Mouse (Mus musculus) cerebellum, postnatal 4 days (tissue): Measurements from ENCODE around the gene Dgki.

Experiments used
- DNase-seq, 2 experiments: peaks; one replicate each; pipeline ENCODE4 v3.0.0; 2022; ENCODE audit warnings: low spot score in 2 of 2, mixed read lengths in 1 of 2

Dgki gene

GRCm38 (mm10) chr6:36809311-36809726 lies 490.7 kb downstream of the Dgki start:
- peak in 1 of 2 experiments; percentile 58 for DNase-seq

DNA sequence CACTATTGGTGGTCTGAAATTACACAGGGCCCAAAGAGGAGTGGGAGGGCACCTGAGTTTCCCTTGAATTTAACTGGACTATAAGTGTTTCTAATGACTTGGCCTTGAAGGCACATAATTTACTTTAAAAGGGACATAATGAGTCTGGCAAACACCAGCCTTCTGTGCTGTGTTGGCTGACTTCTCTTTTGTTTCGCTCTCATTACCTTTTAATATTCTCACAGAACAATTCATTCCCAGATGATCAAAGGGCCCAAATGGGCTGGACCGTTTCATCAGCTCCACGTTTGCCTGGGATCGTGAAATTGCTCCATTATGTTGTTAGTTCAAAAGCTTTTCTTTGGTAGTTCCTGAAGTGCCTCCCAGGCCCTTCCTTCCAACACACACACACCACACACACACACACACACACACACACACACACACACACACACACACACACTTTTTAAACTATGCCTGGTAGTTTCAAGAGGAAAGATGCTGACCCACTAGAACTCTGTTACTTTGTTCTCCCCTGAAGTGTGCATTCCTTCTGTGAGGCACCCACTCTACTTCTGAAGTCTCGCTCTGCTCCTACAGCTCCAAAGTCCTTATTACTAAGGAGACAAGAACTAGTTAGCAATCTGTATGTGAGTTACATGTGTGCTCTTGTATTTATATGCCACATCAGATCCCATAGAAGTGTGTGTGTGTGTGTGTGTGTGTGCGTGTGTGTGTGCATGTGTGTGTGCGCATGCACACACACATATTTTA lies 491.5 kb downstream of the Dgki start:
- no peak for DNase-seq

DNA sequence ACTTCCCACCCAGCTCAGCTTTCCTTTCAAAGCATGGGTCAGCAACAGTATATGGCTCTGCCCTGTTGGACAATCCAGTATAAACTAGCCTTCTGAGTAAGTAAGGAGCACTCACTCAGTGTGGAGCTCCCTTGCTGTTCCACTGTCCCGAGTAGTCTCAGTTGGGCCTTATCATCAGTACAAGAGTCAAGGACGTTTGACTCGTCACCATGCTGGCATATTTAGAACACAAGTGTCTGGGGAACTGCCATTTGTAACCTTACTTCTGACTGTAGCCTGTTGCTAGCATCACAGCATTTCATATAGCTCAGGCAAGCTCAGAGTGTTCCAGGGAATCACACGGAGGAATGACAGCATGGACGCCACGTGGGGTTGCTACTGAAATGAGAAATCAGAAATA lies 493.1 kb downstream of the Dgki start:
- no peak for DNase-seq

- DNase-seq, result no peak
Observed at GRCm38 (mm10) chr6:36800309-36800946, 499.6 kb downstream of the Dgki start.

- no peak for DNase-seq
Observed at GRCm38 (mm10) chr6:36797066-36797655, 502.8 kb downstream of the Dgki start.
